Mouse (Mus musculus) myocyte (in vitro differentiated cells): ENCODE results near the gene Tmem206.

Experiments
- CEBPB ChIP-seq: IDR thresholded peaks from 2 replicates; pipeline ENCODE4 v1.6.1; 2011; ENCODE audit warnings: mild to moderate bottlenecking, moderate library complexity; ENCODE audit not compliant: poor library complexity, insufficient read depth, severe bottlenecking
- E2F4 ChIP-seq: IDR thresholded peaks from one replicate; pipeline ENCODE4 v1.6.1; 2011; ENCODE audit warnings: mild to moderate bottlenecking, control low read depth, moderate library complexity; ENCODE audit not compliant: insufficient read depth
- MAX ChIP-seq: IDR thresholded peaks from one replicate; pipeline ENCODE4 v1.6.1; 2011; ENCODE audit warnings: low read depth, mild to moderate bottlenecking, control low read depth
- MYOD1 ChIP-seq, 3 experiments: IDR thresholded peaks; one replicate each; pipeline ENCODE4 v1.6.1; 2011; ENCODE audit warnings: control low read depth in 2 of 3, low read depth in 2 of 3, mild to moderate bottlenecking in 2 of 3, moderate library complexity in 1 of 3; ENCODE audit not compliant: insufficient read length in 2 of 3, control insufficient read depth in 1 of 3
- MYOG ChIP-seq, 3 experiments: IDR thresholded peaks; one replicate each; pipeline ENCODE4 v1.6.1; 2011; ENCODE audit warnings: control low read depth in 2 of 3, low read depth in 2 of 3, mild to moderate bottlenecking in 2 of 3; ENCODE audit not compliant: insufficient read length in 2 of 3, control insufficient read depth in 1 of 3, insufficient read depth in 1 of 3
- POLR2A ChIP-seq: IDR thresholded peaks from one replicate; pipeline ENCODE4 v1.6.1; 2011; ENCODE audit warnings: low read depth, mild to moderate bottlenecking, control low read depth, moderate library complexity; ENCODE audit not compliant: insufficient read length
- POLR2AphosphoS2 ChIP-seq: IDR thresholded peaks from one replicate; pipeline ENCODE4 v1.6.1; 2011; ENCODE audit warnings: low read depth, control low read depth; ENCODE audit not compliant: insufficient read length
- REST ChIP-seq: IDR thresholded peaks from one replicate; pipeline ENCODE4 v1.6.1; 2011; ENCODE audit warnings: mild to moderate bottlenecking, control low read depth, moderate library complexity; ENCODE audit not compliant: insufficient read depth, insufficient read length
- SRF ChIP-seq: IDR thresholded peaks from one replicate; pipeline ENCODE4 v1.6.1; 2011; ENCODE audit warnings: low read depth; ENCODE audit not compliant: control insufficient read depth, insufficient read length
- TCF12 ChIP-seq: IDR thresholded peaks from one replicate; pipeline ENCODE4 v1.6.1; 2011; ENCODE audit warnings: mild to moderate bottlenecking, control low read depth; ENCODE audit not compliant: poor library complexity, insufficient read depth, severe bottlenecking
- TCF3 ChIP-seq: IDR thresholded peaks from one replicate; pipeline ENCODE4 v1.6.1; 2011; ENCODE audit warnings: low read depth, control low read depth; ENCODE audit not compliant: insufficient read length

GRCm38 (mm10) chr1:191369140-191369539, 43.4 kb downstream of the Tmem206 start:
- TF ChIP-seq SRF (no peak), POLR2A (no peak), TCF12 (no peak), TCF3 (no peak), MYOD1 (IDR thresholded peaks at IDR 0.05; ENCODE audit: control insufficient read depth in 1 of 3, insufficient read length in 2 of 3, low read depth in 2 of 3) (no peak), MAX (no peak), POLR2AphosphoS2 (no peak), MYOG (IDR thresholded peaks at IDR 0.05; ENCODE audit: control insufficient read depth in 1 of 3, insufficient read depth in 1 of 3, insufficient read length in 2 of 3, low read depth in 2 of 3) (no peak), CEBPB (no peak), REST (no peak), E2F4 (no peak)
